Mouse (Mus musculus) left cerebral cortex, adult 2 months (tissue): ENCODE measurements around the gene Ofd1. TPM values are rescaled to one million over a fixed set of nuclear protein-coding genes. Genes with fewer than 3 reads are reported as not detected.

Source experiments
- DNase-seq, 2 experiments: peaks; one replicate each; pipeline ENCODE4 v3.0.0; 2021 to 2022; ENCODE audit warnings: low spot score in 2 of 2, mixed read lengths in 1 of 2; ENCODE audit errors: extremely low spot score in 1 of 2
- H3K27ac ChIP-seq: fragments of 200-600 bp; 2 replicates; pipeline ENCODE4 v1.8.1; 2022
- H3K4me3 ChIP-seq: fragments of 200-600 bp; 2 replicates; pipeline ENCODE4 v1.8.1; 2022
- CTCF ChIP-seq: fragments of 200-600 bp; IDR thresholded peaks from 2 replicates; pipeline ENCODE4 v1.8.1; 2022; ENCODE audit warnings: antibody characterized with exemption, mild to moderate bottlenecking, moderate library complexity
- intact Hi-C: fragments of 180-260 bp; cut with DNase I; formaldehyde crosslinking; loops from one replicate; pipeline ENCODE4 v1.15.1; 2025
- total RNA-seq, 2 experiments: library from RNA; stranded (reverse); gene quantifications; 2 replicates each; pipeline ENCODE4 v1.2.3; 2021

The Ofd1 gene
- total RNA-seq, 2 experiments from 2014 or later: 4.8 to 5.4 TPM

- H3K27ac ChIP-seq: no peak overlapping the region
- DNase-seq: no peak
- no peak overlapping the region for H3K4me3 ChIP-seq
- intact Hi-C loops: no loop called here
- TF ChIP-seq CTCF: no peak
Observed at GRCm38 (mm10) chrX:166434812-166435211, 5.7 kb downstream of the Ofd1 start.

- peak; percentile 64 for TF ChIP-seq CTCF
- peak in 1 of 2 experiments; percentile 28 for DNase-seq
- no peak overlapping the region for H3K27ac ChIP-seq
- no peak overlapping the region for H3K4me3 ChIP-seq
- intact Hi-C loops: loop anchor here (2.0 kb wide), 1 partner anchor 247 kb away; no protein-coding TSS in a partner anchor
Observed at GRCm38 (mm10) chrX:166416196-166416595, 24.3 kb downstream of the Ofd1 start.

DNA sequence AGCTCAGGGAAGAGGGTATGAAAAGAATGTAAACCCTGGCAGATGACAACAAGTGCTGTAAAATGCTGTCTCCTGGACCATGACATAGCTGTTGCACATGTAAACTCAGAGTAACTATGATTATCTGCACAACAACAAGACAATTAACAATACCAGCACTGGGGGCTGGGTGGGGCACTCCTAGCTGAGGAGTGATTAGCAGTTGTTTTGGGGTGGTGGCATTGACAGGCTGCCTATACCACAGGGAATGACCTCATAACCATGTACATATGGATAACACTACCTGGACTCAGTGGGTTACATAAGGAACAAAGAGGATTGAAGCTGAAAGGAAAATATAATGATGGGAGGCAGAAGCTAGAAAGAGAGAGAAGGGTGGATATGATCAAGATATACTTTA, 32.6 kb downstream of the Ofd1 start:
- intact Hi-C loops: no loop called here
- no peak for TF ChIP-seq CTCF
- no peak overlapping the region for H3K4me3 ChIP-seq
- no peak overlapping the region for H3K27ac ChIP-seq
- DNase-seq: no peak

DNA sequence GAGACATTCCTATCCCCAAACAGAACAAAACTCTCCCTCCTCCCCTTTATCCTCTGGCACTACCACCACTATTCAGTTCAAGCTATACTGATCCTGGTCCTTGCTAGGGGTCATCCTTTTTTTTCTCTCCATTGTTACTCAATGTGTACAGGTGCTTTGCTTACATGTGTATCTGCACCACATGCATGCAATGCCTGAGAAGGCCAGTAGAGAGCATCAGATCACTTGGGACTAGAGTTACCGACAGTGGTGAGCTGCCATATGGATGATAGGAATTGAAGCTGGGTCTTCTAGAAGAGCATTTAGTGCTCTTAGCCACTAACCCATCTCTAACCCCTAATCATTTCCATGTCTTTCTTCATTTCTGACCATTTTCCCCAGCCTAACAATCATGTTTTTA, 46.8 kb downstream of the Ofd1 start:
- Histone ChIP-seq H3K27ac (no peak overlapping the region), H3K4me3 (no peak overlapping the region)
- intact Hi-C loops: no loop called here
- peak; percentile 15 for TF ChIP-seq CTCF
- DNase-seq: no peak

DNA sequence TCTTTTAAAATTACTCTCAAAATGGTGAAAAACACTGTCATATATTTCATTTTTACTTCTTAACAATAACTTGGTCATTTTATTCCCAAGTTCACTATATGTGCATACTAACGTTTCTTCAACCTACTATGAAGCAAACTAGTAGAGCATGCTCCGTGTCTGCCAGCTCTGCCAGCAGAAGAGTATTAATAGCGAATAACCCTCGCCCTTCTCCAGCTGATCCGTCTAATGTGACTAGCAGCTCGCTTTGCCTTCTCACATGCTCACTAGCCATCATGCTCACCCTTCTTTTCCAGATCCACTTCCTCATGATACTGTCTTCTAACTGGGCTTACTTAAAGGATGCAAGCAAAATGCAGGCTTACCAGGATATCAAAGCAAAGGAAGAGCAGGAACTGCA, 53.8 kb downstream of the Ofd1 start:
- Histone ChIP-seq H3K27ac (no peak overlapping the region), H3K4me3 (no peak overlapping the region)
- no peak for TF ChIP-seq CTCF
- intact Hi-C loops: no loop called here
- no peak for DNase-seq

DNA sequence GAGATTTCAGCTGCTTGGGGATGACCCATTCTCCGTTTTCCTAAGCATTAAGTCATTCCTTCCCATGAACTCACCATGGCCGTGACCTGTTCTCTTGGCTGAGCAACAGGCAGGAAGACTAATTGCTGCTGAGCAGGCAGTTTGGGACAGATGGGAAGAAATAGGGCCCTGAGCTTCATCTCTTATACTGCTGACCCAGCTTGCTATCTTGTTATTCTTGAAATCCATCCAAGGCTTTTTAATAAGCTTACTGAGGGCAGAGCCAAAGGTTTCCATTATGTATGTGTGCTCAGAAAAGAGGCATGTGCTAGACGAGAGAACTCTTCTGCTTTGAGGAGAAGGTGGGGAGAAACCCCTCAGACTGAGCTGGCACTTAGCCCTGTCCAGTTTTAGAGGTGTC, 55.6 kb downstream of the Ofd1 start:
- no peak overlapping the region for H3K27ac ChIP-seq
- intact Hi-C loops: no loop called here
- DNase-seq: no peak
- TF ChIP-seq CTCF: no peak
- no peak overlapping the region for H3K4me3 ChIP-seq

DNA sequence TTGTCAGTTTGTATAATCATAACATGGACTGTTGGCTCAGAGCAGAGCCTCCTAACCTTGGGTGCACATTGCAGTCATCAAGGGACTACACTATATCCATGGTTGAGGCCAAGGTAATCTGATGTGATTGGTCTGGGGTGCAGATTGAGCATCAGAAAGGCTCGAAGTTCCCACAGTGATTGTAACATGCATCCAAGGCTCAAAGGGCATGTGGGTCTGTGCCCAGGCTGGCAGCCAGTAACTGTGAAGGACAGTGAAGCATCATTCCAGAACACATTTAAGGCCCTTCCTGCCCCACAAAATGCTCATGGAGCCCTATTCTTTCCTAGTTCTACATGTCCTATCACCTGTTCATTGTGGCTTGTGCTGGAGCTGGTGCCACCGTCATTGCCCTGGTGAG, 56.9 kb downstream of the Ofd1 start:
- no peak overlapping the region for H3K4me3 ChIP-seq
- H3K27ac ChIP-seq: no peak overlapping the region
- no peak for TF ChIP-seq CTCF
- no peak for DNase-seq
- intact Hi-C loops: no loop called here

DNA sequence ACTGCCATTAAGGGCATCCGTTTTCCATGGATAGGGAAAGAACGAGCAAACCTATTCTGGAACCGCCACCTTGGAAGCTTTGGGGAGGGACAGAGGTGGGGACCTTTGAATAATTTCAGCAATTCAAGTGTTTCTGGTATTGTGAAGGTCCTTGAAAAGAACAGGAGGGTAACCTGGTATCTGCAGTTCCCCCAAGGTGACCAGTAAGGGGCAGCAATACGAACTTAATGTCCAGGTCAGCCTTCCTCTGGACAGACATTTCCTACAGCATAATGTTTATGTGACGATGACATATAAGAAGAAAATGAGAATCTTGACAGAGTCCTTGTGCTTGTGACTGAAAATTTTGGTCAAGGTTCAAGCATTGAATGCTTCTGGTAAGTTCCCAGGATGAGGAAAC, 61.9 kb downstream of the Ofd1 start:
- TF ChIP-seq CTCF: peak; percentile 36
- intact Hi-C loops: no loop called here
- Histone ChIP-seq H3K27ac (no peak overlapping the region), H3K4me3 (no peak overlapping the region)
- DNase-seq: no peak

- Histone ChIP-seq H3K27ac (no peak overlapping the region), H3K4me3 (no peak overlapping the region)
- DNase-seq: peak in 1 of 2 experiments; percentile 6
- intact Hi-C loops: no loop called here
- TF ChIP-seq CTCF: no peak
Observed at GRCm38 (mm10) chrX:166376681-166377328, 63.7 kb downstream of the Ofd1 start.

GRCm38 (mm10) chrX:166365458-166366213, 74.9 kb downstream of the Ofd1 start:
- no peak for TF ChIP-seq CTCF
- intact Hi-C loops: no loop called here
- no peak overlapping the region for H3K4me3 ChIP-seq
- H3K27ac ChIP-seq: peak overlapping the region; percentile 13; the same call in 1 of the 2 replicates
- no peak for DNase-seq

GRCm38 (mm10) chrX:166360455-166360854, 80.0 kb downstream of the Ofd1 start:
- intact Hi-C loops: no loop called here
- Histone ChIP-seq H3K27ac (peak overlapping the region; percentile 42), H3K4me3 (no peak overlapping the region)
- TF ChIP-seq CTCF: no peak
- peak; percentile 39 to 40 for DNase-seq

DNA sequence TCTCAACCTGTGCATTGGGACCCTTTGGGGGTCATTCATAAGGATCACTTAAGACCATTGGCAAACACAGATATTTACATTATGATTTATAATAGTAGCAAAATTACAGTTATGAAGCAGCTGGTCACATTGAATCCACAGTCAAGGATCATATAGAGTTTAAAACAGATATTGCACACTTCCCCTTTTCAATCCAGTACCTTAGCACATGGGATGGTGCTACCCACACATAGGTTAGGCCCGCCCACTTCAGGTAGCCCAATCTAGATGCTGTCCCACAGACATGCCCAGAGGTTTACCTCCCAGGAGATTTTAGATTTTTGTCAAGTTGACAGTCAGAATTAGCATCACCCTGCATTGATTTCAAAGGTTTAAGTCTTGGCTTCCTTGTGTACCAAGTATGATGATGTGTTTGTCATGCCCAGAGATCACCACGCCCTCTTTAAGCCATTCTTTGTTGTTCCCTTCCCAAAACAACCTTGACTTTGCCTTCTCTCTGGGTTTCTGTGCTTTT, 80.5 kb downstream of the Ofd1 start:
- intact Hi-C loops: no loop called here
- H3K27ac ChIP-seq: peak overlapping the region; percentile 42
- DNase-seq: no peak
- no peak overlapping the region for H3K4me3 ChIP-seq
- no peak for TF ChIP-seq CTCF
